Mouse (Mus musculus) forebrain, embryonic 12.5 days (tissue): Measurements from ENCODE around the gene Sectm1b. TPM values are rescaled to one million over a fixed set of nuclear protein-coding genes. Genes with fewer than 3 reads are reported as not detected.

ENCODE experiments used
- ATAC-seq: fragments of 200-750 bp; cut with Nextera tagmentation; 2 replicates; pipeline ENCODE4 v1.8.0; 2017; ENCODE audit warnings: moderate TSS enrichment; ENCODE audit not compliant: low FRiP score
- H3K27ac ChIP-seq: fragments of 300-500 bp; sonication (generic); 2 replicates; pipeline ENCODE4 v1.5.1; 2016; ENCODE audit warnings: mild to moderate bottlenecking
- H3K27me3 ChIP-seq: fragments of 300-500 bp; sonication (generic); 2 replicates; pipeline ENCODE4 v1.6.1; 2016; ENCODE audit warnings: mild to moderate bottlenecking
- H3K36me3 ChIP-seq: fragments of 300-500 bp; sonication (generic); replicated peaks from 2 replicates; pipeline ENCODE4 v1.6.1; 2016; ENCODE audit warnings: mild to moderate bottlenecking
- H3K4me1 ChIP-seq: fragments of 300-500 bp; sonication (generic); 2 replicates; pipeline ENCODE4 v1.6.1; 2016
- H3K4me2 ChIP-seq: fragments of 300-500 bp; sonication (generic); 2 replicates; pipeline ENCODE4 v1.6.1; 2016; ENCODE audit warnings: mild to moderate bottlenecking, moderate library complexity
- H3K4me3 ChIP-seq: fragments of 300-500 bp; sonication (generic); replicated peaks from 2 replicates; pipeline ENCODE4 v1.5.1; 2016; ENCODE audit warnings: mild to moderate bottlenecking
- H3K9ac ChIP-seq: fragments of 300-500 bp; sonication (generic); 2 replicates; pipeline ENCODE4 v1.6.1; 2016; ENCODE audit warnings: mild to moderate bottlenecking
- H3K9me3 ChIP-seq: fragments of 300-500 bp; sonication (generic); 2 replicates; pipeline ENCODE4 v1.6.1; 2016
- WGBS: fragments of 180-500 bp; shearing (Covaris S2); methylation state at CpG from one replicate; pipeline ENCODE4 v1.1.7; 2016; 5-methylcytosine and 5-hydroxymethylcytosine counted together
- polyA plus RNA-seq: library from polyadenylated mRNA; unstranded; fragments of >200 nt; fragmentation: Nextera tagmentation; extraction: Ambion mirVana; gene quantifications from 2 replicates; pipeline ENCODE4 v1.2.1, GENCODE M21; 2016

The Sectm1b gene
- polyA plus RNA-seq, 1 experiment from 2014 or later = not detected

GRCm38 (mm10) chr11:121013656-121014055 lies 49.7 kb downstream of the Sectm1b start:
- no peaks in the 10 kb centered on the region for H3K36me3 ChIP-seq
- no peak for ATAC-seq
- peaks cover 3% of the 10 kb centered on the region; the same call in 1 of the 2 replicates for H3K4me1 ChIP-seq
- 89% methylated on average over 7 of the region's 7 CpGs for WGBS
- no peak overlapping the region for H3K4me2 ChIP-seq
- H3K27me3 ChIP-seq = no peaks in the 10 kb centered on the region
- H3K9ac ChIP-seq = no peak overlapping the region
- no peak overlapping the region for H3K4me3 ChIP-seq
- H3K27ac ChIP-seq = no peak overlapping the region
- no peaks in the 10 kb centered on the region for H3K9me3 ChIP-seq

GRCm38 (mm10) chr11:121010044-121010755 lies 53.2 kb downstream of the Sectm1b start:
- WGBS = 94% methylated on average over 3 of the region's 3 CpGs
- H3K27me3 ChIP-seq = no peaks in the 10 kb centered on the region
- no peak for ATAC-seq

DNA sequence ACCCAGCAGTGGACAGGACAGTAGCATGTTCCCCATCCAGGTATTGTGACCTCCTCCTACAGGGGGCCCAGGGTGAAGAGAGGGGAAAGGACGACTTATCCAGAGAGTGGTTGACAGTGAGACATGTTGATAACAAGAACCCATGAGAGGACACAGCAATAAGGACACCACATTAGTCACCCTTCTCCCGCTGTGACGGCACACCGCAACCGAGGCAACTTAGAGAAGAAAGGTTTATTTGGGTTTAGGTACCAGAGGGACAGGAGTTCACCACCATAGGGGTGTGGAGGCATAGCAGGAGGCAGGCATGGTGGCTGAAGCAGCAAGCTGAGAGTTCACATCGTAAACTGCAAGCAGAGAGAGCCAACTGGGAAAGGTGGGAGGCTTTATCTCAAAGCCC lies 57.2 kb downstream of the Sectm1b start:
- no peaks in the 10 kb centered on the region for H3K27me3 ChIP-seq
- no peak overlapping the region for H3K9ac ChIP-seq
- ATAC-seq = no peak
- no peaks in the 10 kb centered on the region for H3K9me3 ChIP-seq
- H3K4me2 ChIP-seq = no peak overlapping the region
- no peak overlapping the region for H3K4me3 ChIP-seq
- no peaks in the 10 kb centered on the region for H3K4me1 ChIP-seq
- H3K36me3 ChIP-seq = no peaks in the 10 kb centered on the region
- 79% methylated on average over 6 of the region's 6 CpGs for WGBS
- H3K27ac ChIP-seq = no peak overlapping the region

More at GRCm38 (mm10) chr11:121010044-121010755, 53.2 kb downstream of the Sectm1b start:
- H3K9ac ChIP-seq = no peak overlapping the region
- no peaks in the 10 kb centered on the region for H3K9me3 ChIP-seq
- no peak overlapping the region for H3K4me2 ChIP-seq
- H3K27ac ChIP-seq = no peak overlapping the region
- peaks cover 3% of the 10 kb centered on the region; the same call in 1 of the 2 replicates for H3K4me1 ChIP-seq
- no peak overlapping the region for H3K4me3 ChIP-seq
- H3K36me3 ChIP-seq = no peaks in the 10 kb centered on the region

DNA sequence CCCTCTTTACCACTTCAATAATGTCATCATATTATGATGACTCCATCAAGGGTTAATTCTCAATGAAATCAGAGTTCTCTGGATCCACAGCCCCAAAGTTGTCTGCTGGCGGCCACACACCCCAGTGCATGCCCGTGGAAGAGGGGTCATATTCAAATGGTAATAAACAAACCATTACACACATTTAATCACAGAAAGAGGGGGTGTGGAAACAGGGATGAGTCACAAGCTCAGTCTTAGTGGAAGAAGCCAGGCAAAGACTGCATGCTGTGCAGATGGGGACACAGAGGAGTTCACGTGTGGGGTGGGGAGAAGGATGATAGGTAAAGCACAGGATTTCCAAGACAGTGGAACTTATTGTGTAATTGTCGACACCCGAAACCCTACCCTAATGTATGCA lies 59.1 kb downstream of the Sectm1b start:
- Histone ChIP-seq H3K4me2 (no peak overlapping the region), H3K4me3 (no peak overlapping the region), H3K9me3 (no peaks in the 10 kb centered on the region), H3K36me3 (no peaks in the 10 kb centered on the region), H3K9ac (no peak overlapping the region), H3K27me3 (no peaks in the 10 kb centered on the region), H3K27ac (no peak overlapping the region), H3K4me1 (no peaks in the 10 kb centered on the region)
- 62% methylated on average over 5 of the region's 5 CpGs for WGBS
- ATAC-seq = no peak

Other genes with a start within 250 kb of the Sectm1b start
- 118 and 139 TPM in 2 replicates for gene Fasn, start 239.0 kb downstream of the Sectm1b start, polyA plus RNA-seq
- 6.7 and 8.8 TPM in 2 replicates for gene Ccdc57, start 130.7 kb downstream of the Sectm1b start, polyA plus RNA-seq
- 34.2 and 36.4 TPM in 2 replicates for gene Slc16a3, start 115.1 kb downstream of the Sectm1b start, polyA plus RNA-seq
- 150 and 165 TPM in 2 replicates for gene Csnk1d, start 72.2 kb downstream of the Sectm1b start, polyA plus RNA-seq
- not detected in 2 replicates for gene Cd7, start 24.2 kb downstream of the Sectm1b start, polyA plus RNA-seq
- gene Sectm1a, start 17.7 kb upstream of the Sectm1b start, polyA plus RNA-seq = not detected in 2 replicates
- 0.09 TPM in 1 of 2 replicates, not detected in the other for gene Tex19.2, start 55.1 kb upstream of the Sectm1b start, polyA plus RNA-seq
- gene Tex19.1, start 82.6 kb upstream of the Sectm1b start, polyA plus RNA-seq = not detected in 2 replicates
- gene Uts2r, start 96.7 kb upstream of the Sectm1b start, polyA plus RNA-seq = not detected in 2 replicates
- gene Hexdc, start 140.9 kb upstream of the Sectm1b start, polyA plus RNA-seq = 7.9 and 8.4 TPM in 2 replicates
- gene Ogfod3, start 141.1 kb upstream of the Sectm1b start, polyA plus RNA-seq = 16.1 and 19.7 TPM in 2 replicates
- 33.3 and 34.0 TPM in 2 replicates for gene Cybc1, start 165.8 kb upstream of the Sectm1b start, polyA plus RNA-seq
- gene Narf, start 173.7 kb upstream of the Sectm1b start, polyA plus RNA-seq = 65.0 and 72.4 TPM in 2 replicates
- 13.0 and 13.8 TPM in 2 replicates for gene Foxk2, start 196.4 kb upstream of the Sectm1b start, polyA plus RNA-seq